Mouse (Mus musculus): ENCODE results near the gene Zbtb16.
A peak's percentile ranks its signal among the peaks of the same experiment; 100 is the strongest.

Gene Zbtb16

DNA sequence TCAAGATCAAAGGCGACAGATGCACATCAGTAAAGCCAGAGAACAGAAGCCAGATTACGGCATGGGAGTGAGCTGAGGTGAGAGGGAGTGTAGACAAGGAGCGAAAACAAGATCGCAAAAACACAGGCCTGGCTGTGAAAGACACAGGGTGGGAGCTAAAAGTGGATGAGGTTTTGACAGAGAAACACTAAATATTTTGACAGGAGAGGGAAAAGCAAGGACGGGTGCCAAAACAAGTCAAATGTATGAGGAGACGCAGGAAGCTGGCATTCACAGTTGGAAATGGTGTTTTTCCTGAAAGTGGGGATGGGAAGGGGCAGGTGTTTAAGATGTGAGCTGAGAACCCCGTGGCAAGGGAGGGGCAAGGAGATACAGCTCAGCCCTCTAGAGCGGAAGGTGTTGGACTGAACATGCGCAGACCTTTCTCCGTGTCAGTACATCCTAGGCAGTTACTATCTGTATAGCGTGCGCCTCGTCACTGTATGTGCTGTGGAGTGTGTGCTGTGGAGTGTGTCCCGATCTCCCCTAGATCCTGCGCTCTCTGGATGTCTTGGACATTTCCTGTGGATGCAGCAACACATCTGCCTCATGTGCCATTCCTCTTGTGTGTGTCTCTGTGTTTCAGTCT is 197.7 kb downstream of the Zbtb16 start:
- no peak for DNase-seq

DNA sequence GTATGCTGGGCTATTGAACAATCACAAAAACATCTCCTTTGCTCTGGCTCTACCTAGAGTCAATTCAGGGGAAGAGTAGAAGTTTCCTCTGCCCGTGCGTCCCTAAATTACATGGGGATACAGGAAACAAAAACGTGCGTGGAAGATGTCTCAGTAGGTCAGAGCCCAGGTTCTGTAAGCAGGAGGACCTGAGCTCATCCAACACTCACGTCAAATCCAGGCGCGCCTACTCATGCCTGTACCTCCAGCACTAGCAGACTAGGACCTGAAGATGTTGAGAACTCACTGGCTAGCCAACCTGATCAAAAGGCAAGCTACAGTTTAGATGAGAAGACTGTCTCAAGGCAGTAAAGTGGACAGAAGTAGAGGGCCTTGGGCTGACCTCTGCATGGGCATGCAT is 198.9 kb downstream of the Zbtb16 start:
- no peak for DNase-seq

DNA sequence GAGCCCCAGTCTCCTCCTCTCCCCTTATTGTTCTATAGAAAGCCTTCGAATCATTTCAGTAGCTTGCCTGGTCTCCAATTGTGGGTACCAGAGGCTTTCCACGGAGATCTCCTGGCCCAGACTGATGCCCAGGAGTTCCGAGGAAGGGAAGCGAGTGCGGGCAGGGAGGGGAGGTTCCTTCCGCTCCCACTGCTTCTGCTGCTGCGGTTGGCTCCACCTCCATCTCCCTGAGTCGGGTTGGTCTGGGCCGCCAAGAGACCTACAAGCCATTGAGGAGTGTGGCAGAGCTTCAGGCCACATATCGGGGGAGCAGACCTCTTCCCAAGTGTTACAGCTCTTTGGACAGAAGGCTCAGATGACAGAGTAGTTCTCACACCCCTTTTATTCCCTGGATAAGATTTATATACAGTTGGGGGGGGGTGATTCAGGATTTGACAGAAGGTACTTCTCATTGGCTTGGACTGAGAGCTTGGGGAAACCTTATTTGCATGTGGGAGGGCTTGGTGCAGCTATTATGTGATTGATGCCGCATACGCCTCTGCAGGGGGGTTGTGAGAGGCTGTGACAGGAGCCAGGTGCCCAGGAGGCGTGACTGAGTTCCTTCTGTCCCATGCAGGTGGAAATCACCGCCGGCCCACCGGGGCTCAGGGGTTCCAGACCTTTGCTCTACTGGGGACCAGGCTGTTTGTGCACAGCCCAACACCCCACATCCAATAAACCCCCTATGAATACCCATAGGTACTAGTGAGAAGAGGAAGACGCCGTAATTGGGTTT is 200.3 kb downstream of the Zbtb16 start:
- DNase-seq = no peak

DNA sequence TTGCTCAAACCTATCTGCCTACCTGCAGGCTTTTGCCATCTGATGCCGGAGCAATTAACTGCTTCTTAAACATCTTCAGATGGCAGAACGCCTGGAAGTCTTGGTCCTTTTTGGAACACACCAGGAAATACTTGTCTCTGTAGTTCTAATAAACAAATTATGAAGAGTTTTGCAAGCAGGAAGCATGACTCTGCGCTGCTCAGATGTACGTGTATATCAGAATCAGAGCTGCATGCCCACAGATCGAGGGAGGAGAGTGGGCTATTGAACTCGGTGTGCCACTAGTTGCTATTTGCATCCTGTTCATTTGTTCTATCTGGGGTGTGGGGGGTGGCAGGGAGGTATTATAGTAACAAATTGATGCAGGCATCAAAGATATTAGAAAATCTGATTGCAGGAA is 202.9 kb downstream of the Zbtb16 start:
- DNase-seq = no peak

DNA sequence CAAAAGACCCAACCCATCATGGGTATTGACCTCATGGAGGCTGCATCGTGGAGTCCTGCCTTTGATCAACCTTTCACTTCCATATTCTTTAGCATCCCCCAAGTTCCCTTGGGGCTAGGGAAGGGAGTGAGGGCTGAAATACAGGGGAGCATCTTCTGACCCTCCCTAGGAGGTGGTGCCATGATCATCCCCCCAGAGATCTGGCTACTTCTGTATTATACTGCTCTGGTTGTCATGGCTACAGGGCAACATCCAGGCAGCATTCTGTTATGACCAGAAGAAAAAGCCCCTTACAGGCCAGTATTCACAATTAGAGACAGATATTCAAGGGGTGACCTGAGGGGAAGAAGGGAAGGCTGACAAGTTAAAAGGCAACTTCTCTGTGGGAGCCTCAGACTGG is 216.8 kb downstream of the Zbtb16 start:
- no peak for DNase-seq

DNA sequence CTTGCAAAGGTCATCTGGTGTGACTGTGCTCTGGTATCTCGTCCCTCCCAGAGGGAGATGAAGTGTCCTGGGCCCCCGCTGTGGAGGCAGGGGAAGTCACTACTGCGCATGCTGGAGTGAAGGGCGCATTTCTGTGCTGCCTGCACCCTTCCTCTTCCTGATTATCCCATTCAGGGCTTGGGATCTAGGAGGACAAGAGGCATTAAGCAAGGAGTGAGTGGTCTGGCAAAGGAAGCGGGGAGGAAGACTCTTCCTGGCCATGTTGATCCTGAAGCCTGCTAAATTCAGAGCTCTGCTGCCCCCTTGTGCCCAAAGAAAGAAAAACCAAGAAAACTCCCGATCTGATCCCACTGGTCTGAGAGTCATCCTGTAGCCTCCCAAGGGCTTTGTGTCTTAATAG is 217.4 kb downstream of the Zbtb16 start:
- peak; percentile 56 for DNase-seq

DNA sequence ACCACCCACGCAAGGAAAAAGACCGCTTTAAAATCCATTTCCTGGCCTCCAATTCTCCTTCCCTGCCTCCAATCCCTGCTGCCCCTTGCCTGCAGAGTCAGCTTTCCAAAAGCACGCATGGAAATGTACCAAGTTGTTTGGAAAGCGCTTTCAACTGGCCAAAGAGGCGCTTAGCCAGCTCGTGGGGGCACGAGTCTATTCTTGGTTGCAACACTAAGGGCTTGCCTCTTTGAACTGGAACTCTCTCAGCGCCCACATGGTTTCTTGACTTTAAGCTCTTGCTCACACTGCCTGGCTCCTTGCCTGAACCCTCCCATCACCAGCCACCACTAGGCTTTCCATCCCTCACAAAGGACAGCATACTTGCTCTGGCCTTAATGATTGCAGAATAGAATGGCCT is 217.9 kb downstream of the Zbtb16 start:
- DNase-seq = no peak

- no peak for DNase-seq
These were observed 218.5 kb downstream of the Zbtb16 start for GRCm38 (mm10) chr9:48617511-48618010.

GRCm38 (mm10) chr9:48613221-48613620 is 222.8 kb downstream of the Zbtb16 start:
- no peak for DNase-seq

GRCm38 (mm10) chr9:48612542-48612941 is 223.5 kb downstream of the Zbtb16 start:
- no peak for DNase-seq

- no peak for DNase-seq
These were observed 225.0 kb downstream of the Zbtb16 start for GRCm38 (mm10) chr9:48611032-48611431.

DNA sequence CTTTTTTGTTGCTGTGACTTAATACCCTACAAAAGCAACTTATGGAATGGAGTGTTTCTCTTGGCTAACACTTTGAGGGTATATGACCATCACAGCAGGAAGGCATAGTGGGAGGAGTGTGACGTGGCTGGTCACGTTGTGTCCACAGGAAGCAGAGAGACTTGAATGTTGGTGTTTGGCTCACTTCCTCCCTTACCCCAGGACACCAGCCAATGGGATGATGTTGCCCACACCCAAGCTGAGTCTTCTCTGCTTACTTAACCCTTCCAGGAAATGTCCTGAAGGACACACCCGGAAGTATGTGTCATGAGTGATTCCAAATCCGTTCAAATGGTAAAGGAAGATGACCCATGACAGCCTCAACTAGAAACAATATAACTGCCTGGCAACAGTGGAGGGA is 226.3 kb downstream of the Zbtb16 start:
- no peak for DNase-seq

GRCm38 (mm10) chr9:48607417-48607816 is 228.6 kb downstream of the Zbtb16 start:
- no peak for DNase-seq

- DNase-seq = no peak
These were observed 229.9 kb downstream of the Zbtb16 start for GRCm38 (mm10) chr9:48606171-48606570.

DNA sequence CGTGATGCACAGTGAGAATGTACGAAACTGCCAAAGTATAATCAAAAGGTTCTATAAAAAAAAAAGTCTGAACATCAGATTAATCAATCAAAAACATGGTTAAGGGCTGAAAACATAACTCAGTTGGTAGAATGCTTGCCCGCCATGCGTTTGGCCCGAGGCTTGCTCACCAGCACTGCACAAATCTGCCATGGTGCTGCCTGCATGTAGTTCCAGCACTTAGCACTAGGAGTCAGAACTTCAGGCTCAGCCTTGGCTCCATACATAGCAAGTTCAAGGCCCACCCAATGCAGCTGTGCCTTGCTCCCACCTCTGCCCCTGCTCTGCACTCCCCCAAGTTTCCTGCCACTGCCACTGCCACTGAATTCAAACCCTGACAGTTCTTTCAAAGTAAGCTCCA is 230.3 kb downstream of the Zbtb16 start:
- DNase-seq = no peak

DNA sequence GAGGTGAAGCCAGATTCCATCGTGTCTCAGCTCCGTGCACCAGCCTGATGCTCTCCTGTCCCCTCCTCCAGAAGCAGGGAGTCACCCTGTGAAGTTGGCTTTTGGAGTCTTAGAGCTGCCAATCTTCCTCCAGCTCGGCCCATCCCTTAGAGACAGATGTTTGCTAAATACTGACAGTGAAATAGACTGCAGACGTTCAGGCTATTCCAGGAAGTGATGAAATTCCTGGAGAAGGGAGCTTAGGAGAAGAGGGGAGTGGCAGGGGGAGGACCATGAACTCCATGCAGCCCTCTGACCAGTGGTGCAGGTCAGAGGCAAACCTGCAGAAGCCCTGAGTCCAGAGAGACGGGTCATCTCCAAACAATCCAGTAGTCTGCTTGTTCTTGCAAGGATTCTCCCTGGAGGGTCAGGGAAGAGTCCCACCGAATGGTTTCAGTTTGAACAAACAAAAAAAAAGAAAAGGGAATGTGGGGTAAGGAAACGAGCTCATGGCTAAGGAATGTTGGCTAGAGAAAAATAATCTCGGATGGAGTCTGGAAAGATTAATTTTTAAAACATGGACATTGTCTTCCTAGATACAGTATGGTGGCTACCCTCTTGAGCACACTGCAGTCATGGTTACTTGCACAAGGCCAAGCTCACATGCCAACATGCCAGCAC is 231.0 kb downstream of the Zbtb16 start, which contains the start of gene Nnmt:
Gene Nnmt, minus strand, starts transcription at position 215 of the 660 bp plus-strand sequence.
- DNase-seq = no peak

All from cerebellum, adult 8-10 months (tissue).